Mouse (Mus musculus) brain, embryonic 14.5 days (tissue): ENCODE data around the gene Hist2h3c2. TPM values are rescaled to one million over a fixed set of nuclear protein-coding genes. Genes with fewer than 3 reads are reported as not detected.
"Not testable (repeated sequence)": the region's sequence is repeated elsewhere in the genome, so short reads cannot be mapped to it uniquely, and the experiment has no call there.

Experiments used
- DNase-seq: peaks from one replicate; pipeline ENCODE4 v3.0.0-alpha.2; 2011; ENCODE audit warnings: low read depth
- CTCF ChIP-seq: fragments of 200-500 bp; IDR thresholded peaks from 2 replicates; pipeline ENCODE4 v1.5.1; 2012; ENCODE audit warnings: inconsistent platforms, mild to moderate bottlenecking, moderate library complexity, borderline replicate concordance; ENCODE audit not compliant: insufficient read depth, insufficient read length; ENCODE audit errors: extremely low read depth
- POLR2A ChIP-seq: fragments of 200-500 bp; IDR thresholded peaks from 2 replicates; pipeline ENCODE4 v1.6.1; 2012; ENCODE audit warnings: mild to moderate bottlenecking, inconsistent platforms, borderline replicate concordance; ENCODE audit not compliant: poor library complexity, insufficient read depth, insufficient read length, severe bottlenecking; ENCODE audit errors: extremely low read depth
- polyA plus RNA-seq: library from polyadenylated mRNA; depleted of rRNA; stranded (reverse); fragments of >200 nt; gene quantifications from 2 replicates; pipeline ENCODE4 v1.2.3, GENCODE M21; 2012

Gene Hist2h3c2
- polyA plus RNA-seq, 1 experiment: 62.0 TPM

DNA sequence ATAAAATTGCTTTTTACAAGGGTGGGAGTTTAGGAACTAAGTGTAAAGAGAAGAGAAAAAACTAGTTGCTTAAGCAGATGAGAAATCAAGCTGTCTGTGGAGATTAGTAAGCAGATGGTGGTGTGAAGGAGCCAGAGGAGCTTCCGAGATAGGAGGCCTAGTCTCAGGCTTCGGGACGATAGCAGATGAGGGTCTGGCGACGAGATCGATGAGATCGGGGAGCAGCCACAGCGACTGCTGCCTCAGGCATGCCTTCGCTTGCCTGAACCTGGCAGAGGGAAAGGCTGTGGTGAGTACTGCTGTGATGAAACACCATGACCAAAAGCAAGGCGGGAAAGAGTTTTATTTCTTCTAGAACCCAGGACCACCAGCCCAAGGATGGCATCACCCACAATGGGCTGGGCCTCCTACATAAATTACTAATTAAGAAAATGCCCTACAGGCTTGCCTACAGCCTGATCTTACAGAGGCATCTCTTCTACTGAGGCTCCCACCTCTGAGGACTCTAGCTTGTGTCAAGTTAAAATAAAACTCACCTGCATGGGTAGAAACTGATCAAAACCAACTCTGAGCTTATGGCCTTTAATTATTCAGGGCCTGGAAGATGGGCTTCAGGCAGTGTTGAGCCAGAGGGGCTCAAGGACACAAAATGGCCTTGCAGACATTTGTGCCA lies 15.9 kb upstream of the Hist2h3c2 start:
- TF ChIP-seq POLR2A: no peak
- TF ChIP-seq CTCF: no peak
- peak; percentile 76 for DNase-seq

DNA sequence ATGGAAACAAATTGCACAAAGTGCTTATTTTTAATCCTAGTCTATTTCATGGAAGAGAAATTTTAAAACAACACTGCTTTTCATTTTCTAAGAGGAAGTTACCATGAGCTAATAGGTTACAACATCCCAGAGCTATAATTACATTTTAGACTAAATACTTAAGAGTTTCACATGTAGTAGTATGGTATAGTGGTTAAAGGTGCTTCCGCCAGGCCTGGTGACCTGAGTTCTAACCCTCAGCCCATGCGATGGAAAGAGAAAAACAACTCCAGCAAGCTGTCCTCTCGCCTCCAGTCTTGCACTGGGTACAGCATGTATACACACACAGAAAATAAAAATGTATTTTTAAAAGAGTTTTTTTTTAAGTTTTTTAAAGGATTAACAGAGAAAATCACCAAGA lies 12.9 kb upstream of the Hist2h3c2 start:
- TF ChIP-seq CTCF (no peak), POLR2A (no peak)
- no peak for DNase-seq

DNA sequence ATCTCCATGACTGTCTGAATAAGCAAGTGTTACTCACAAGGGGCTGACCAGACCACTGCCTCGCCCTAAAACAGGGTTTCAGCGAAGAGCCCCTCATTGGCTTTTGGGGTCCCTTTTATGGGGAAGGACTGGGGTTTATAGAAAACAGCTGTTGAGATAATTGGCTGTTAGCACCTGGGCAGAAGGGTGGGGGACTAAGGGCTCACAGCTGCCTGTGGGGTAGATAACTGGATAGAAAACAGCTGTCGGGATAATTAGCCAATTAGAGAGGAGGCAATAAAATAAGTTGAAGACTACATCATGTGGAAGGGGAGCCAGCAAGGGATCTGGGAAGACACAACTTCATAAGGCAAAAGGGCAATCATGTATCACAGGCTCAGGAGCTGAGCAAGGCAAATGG lies 12.0 kb upstream of the Hist2h3c2 start:
- DNase-seq: no peak
- no peak for TF ChIP-seq POLR2A
- no peak for TF ChIP-seq CTCF

DNA sequence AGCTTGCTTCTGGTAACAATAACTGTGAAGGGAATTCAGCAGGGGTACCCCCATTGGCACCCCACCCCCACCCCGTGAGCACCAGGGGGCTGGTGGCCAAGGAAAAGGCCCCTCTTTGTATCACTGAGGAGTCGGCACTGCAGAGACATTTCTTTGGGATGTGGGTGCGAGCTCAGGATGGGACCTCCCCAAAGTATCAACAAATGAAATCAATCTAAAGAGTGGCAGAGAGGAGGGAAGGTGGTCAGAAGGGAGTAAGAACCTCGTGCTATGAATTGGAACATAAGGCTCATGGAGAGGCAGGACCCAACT lies 10.1 kb upstream of the Hist2h3c2 start:
- no peak for DNase-seq
- no peak for TF ChIP-seq POLR2A
- TF ChIP-seq CTCF: no peak

DNA sequence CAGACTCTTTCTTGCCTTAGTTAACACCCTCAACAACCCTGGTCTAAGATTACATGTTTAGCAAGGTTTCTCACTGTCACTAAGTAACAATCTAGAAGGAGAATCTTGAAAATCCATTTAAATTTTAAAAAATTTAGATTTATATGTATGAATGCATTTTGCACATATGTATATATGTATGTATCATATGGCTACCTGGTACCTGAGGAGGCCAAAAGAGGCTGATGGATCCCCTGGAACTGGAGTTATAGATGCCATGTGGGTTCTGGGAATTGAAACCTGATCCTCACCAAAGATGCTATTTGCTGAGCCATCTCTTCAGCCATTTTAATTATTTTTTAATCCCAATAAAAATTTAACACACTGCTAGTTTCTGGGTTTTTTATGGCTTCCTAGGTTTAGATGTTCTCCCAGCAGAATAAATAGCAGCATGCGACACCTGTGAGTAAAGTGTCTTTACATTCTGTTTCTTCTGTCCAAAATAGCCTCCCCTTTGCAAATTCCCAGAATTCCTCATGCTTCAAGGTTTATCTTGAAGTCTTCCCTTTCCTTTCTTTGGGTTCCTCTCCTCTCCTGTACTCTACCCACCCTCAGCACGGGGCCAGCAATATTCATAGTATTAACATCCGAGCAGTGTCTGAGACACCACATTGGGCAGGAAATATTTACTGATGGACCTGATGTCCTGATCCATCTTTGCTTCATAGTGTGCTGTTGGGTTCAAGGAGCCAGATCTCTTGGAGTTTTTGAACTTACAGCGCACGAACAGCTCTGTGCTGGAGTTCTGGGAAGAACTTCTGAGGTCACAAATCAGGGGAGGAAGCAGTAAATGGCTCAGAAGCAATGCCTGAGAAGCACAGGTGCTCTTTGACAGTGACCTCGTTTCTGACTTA lies 9.5 kb upstream of the Hist2h3c2 start:
- TF ChIP-seq POLR2A (no peak), CTCF (no peak)
- DNase-seq: no peak

DNA sequence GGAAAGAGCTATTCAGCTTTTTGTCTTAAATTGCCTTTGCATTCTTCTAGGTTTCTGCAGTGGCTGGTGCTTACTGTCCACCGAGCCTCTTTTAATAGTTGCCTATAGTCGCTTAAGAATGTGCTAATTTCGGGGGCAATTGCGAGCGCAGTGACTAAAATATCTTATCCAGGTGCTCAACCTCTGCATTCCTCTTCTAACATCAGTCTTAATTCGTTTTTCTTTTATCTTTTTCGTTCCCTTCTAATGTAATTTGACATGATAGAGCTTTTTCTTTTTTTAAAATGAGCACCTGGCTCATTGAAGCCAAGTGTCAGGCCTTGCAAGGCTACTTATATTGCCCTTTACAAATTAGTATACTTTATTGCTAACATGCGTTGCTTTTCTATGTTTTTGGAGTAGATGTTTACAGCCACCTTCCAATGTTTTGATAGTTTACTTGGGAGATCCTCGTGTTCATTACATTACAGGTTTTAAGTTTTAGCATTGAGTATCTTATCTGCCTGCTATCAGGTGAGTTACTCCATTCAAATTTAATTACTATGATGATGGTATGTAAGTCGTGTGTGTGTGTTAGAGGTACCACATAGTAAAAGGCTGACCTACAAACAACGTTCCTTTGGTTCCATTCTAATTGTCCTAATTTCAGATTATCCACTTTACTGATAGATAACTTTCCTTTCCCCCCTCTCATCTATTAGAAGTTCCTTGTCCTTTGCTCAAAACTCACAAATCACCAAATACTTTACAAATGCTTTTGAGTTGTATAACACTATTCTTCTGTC lies 8.6 kb upstream of the Hist2h3c2 start:
- no peak for TF ChIP-seq POLR2A
- TF ChIP-seq CTCF: no peak
- no peak for DNase-seq

DNA sequence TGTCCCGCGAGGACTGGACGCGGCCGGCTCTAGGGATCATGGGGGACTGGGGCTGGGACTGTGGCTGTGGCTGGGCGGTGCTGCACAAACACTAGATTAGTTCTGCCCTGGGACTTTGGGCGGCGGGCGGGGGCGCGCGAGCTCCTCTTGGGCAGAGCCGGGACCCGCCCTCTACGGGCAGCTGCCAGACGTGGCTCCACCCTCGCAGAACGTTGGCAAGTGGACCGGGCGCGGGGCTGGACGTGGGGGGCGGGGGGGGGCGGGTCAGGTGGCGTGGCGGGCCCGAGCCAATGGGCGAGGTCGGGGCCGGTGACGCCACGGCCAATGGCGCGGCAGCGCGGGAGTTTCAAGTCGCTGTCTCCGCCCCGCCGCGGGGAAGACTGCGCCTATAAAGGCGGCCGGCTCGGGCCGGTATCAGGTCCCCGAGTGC lies 7.5 kb upstream of the Hist2h3c2 start, which contains the start of gene Hist2h3c1:
Gene Hist2h3c1, plus strand, starts transcription at position 259 of the 430 bp plus-strand sequence.
- not testable (repeated sequence) for DNase-seq

DNA sequence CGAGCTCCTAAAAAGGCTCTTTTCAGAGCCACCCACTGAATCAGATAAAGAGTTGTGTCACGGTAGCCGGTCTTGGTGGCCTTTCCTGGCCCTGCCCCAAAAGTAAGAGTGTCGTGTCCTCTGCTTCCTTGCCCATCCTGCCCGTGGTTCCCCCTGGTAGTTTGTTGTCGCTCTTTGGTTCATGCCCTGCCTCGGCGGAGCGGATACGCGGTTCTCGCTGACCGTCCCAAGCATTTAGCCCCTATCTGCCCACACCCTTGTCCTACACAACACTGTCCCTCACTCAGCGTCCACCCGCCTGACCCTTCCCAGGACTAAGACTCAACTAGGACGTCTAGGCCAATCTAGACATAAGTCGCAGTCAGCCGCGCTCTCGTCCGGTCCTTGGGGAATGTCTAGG lies 7.1 kb upstream of the Hist2h3c2 start:
- DNase-seq: not testable (repeated sequence)

DNA sequence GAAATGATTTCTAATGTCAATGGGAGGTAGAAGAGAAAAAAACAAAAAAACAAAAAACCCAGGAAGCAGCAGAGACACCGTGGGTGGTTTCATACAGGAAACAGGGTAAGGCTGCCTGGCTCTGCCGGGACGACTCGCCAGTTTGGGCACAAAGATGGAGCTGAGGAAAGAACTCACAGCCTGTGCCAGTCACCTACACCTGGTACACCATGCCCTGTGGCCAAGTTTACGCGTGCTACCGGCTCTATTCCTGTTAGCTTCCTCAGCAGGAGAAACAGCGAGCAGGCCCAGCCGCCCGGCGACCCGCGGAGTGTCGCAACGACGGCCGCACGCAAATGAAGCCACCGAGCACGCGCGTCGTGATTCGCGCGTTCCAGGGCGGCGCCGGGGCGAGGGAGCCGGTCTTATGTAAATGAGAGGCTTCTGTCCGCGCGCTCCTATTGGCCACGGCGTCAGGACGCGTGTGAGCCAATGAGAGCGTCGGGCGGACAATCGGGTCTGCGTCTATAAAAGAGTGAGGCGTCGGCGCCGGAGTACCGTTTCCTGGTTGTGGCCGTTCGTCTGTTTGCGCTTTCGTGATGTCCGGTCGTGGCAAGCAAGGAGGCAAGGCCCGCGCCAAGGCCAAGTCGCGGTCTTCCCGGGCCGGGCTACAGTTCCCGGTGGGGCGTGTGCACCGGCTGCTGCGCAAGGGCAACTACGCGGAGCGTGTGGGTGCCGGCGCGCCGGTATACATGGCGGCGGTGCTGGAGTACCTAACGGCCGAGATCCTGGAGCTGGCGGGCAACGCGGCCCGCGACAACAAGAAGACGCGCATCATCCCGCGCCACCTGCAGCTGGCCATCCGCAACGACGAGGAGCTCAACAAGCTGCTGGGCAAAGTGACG lies 6.3 kb upstream of the Hist2h3c2 start, which contains the start of gene Hist2h2aa1:
Gene Hist2h2aa1, plus strand, starts transcription at position 495 of the 884 bp plus-strand sequence.
- DNase-seq: peak; percentile 87

DNA sequence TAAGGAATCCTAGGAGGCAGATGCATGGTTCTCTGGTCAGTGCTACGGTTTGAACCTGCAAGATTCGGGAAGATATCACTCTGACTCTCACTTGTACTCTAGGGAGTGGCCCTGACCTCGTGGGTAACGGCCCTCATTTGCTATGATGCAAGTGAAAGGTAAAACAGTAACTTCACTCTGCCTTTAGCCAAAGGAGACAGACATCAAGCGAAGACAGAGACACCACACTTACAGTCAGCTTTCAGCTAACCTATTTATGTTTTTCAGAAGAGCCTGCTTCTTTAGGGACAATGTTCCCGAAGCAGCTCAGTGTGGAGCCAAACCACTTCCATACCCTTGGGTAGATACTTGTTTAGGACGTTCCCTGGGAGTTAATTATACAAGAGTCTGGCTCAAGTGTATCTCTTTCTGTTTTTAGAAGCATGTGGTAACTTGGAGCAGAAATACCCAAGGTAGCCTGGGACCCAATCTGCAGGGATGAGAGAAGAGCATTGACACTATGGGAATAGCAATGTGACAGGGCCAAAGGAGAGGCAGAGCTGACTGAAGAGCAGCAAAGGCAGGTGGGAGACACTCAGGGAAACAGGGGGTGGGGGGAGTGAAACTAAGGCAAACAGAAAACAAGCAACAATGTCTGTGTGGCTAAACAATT lies 5.1 kb upstream of the Hist2h3c2 start:
- no peak for DNase-seq
- TF ChIP-seq POLR2A: no peak
- TF ChIP-seq CTCF: no peak

DNA sequence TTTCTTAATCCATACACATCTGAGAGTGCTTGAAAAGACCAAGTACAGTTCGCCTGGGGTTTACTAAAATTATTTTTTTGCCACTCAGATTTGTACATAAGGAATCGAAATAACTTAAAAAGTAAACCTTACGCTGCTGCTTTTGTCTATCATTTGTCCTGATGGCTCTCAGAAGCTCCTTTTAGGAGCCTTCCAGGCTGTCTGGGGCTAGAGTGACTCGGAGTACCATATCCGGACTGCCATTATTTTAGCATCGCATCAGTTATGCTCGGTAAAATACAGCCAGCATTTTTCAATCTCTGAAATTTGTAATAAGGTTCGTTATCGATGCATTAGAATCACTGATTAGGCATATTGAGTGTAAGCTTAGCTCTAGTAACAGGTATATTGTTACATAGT lies 1.9 kb upstream of the Hist2h3c2 start:
- TF ChIP-seq POLR2A (no peak), CTCF (no peak)
- no peak for DNase-seq

DNA sequence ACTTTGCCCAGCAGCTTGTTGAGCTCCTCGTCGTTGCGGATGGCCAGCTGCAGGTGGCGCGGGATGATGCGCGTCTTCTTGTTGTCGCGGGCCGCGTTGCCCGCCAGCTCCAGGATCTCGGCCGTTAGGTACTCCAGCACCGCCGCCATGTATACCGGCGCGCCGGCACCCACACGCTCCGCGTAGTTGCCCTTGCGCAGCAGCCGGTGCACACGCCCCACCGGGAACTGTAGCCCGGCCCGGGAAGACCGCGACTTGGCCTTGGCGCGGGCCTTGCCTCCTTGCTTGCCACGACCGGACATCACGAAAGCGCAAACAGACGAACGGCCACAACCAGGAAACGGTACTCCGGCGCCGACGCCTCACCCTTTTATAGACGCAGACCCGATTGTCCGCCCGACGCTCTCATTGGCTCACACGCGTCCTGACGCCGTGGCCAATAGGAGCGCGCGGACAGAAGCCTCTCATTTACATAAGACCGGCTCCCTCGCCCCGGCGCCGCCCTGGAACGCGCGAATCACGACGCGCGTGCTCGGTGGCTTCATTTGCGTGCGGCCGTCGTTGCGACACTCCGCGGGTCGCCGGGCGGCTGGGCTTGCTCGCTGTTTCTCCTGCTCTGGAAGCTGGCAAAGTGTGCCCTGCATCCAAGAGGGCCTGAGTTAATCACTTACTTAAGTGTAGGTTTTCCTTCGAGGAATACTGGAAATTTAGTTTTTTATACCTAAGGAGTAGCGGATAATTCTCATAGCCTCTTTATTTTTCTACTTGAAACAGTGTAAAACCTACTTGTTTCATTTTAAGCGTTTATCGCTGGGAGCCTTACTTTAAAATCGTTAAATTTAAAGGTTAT lies 1.2 kb upstream of the Hist2h3c2 start, which contains the start of gene Hist2h2aa2:
Gene Hist2h2aa2, minus strand, starts transcription at position 328 of the 850 bp plus-strand sequence.
- DNase-seq: peak; percentile 91
